Mouse (Mus musculus): Measurements from ENCODE around the gene Hydin.

GRCm38 (mm10) chr8:110220936-110221335 is 45.8 kb upstream of the Hydin start:
- TF ChIP-seq CTCF (IDR thresholded peaks at IDR 0.05; ENCODE audit: borderline replicate concordance, insufficient read depth, low read length) (no peak), POLR2A (IDR thresholded peaks at IDR 0.05; ENCODE audit: low read depth, low read length) (no peak)

Data from embryonic fibroblast, embryonic 13.5 days (primary cell).